Mouse (Mus musculus): ENCODE measurements around the gene Eea1.
"Not testable (repeated sequence)": the region's sequence is repeated elsewhere in the genome, so short reads cannot be mapped to it uniquely, and the experiment has no call there.

Eea1 gene

DNA sequence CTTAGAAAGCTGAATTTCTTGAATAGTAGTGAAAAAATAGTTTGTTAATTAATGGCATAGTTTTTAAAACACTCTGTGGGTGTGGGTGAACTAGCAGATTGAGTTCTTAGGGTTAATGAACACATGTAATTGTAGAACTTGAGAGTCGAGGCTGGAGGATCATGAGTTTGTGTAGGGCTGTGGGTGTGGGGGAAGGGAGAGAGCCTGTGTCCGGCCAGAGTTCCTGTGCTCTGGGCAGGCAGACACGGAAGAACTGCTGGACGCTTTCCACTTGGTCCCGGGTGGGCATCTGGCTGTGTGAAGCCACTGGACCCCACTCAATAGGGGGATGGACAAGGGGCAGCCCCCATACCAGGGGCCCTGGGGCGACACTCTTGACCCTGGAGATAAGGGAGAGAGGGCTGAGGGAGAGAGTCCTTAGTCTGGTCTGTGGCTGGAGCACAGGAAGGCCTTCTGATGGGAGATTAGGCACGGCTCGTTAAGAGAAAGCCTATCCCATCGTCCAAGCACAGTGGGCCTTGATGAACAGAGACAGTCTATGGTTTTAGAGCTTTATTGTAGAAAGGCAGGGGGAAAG lies 107.6 kb downstream of the Eea1 start:
- H3K4me1 ChIP-seq (replicated peaks; ENCODE audit: low read depth, low read length): 0 out of 2 replicates have a peak, but pooled peaks cover 3% of the 10 kb centered on the region
- TF ChIP-seq NANOG (IDR thresholded peaks at IDR 0.05; ENCODE audit: borderline replicate concordance, low read length): no peak
- TF ChIP-seq CTCF (conservative IDR thresholded peaks at IDR 0.05; ENCODE audit: low read length): no peak
- TF ChIP-seq POU5F1 (IDR thresholded peaks at IDR 0.05; ENCODE audit: borderline replicate concordance, low read length): no peak
- no peaks in the 10 kb centered on the region for H3K27me3 ChIP-seq (ENCODE audit: insufficient read depth, low read length)

GRCm38 (mm10) chr10:96048550-96048949 lies 108.1 kb downstream of the Eea1 start:
- Histone ChIP-seq H3K4me1 (replicated peaks; ENCODE audit: low read depth, low read length) (0 out of 2 replicates have a peak, but pooled peaks cover 3% of the 10 kb centered on the region), H3K9me3 (ENCODE audit: low read length) (no peaks in the 10 kb centered on the region), H3K36me3 (ENCODE audit: insufficient read depth, low read length) (no peaks in the 10 kb centered on the region), H3K4me3 (replicated peaks; ENCODE audit: low read length) (no peak overlapping the region), H3K27me3 (ENCODE audit: insufficient read depth, low read length) (no peaks in the 10 kb centered on the region)
- TF ChIP-seq CTCF (conservative IDR thresholded peaks at IDR 0.05; ENCODE audit: low read length): no peak
- TF ChIP-seq POU5F1 (IDR thresholded peaks at IDR 0.05; ENCODE audit: borderline replicate concordance, low read length): no peak

More for the DNA sequence above, 107.6 kb downstream of the Eea1 start:
- Histone ChIP-seq H3K4me3 (replicated peaks; ENCODE audit: low read length) (no peak overlapping the region), H3K9me3 (ENCODE audit: low read length) (no peaks in the 10 kb centered on the region), H3K36me3 (ENCODE audit: insufficient read depth, low read length) (no peaks in the 10 kb centered on the region)

GRCm38 (mm10) chr10:96067347-96067746 lies 126.9 kb downstream of the Eea1 start:
- Histone ChIP-seq H3K9me3 (ENCODE audit: low read length) (no peaks in the 10 kb centered on the region), H3K4me3 (replicated peaks; ENCODE audit: low read length) (no peak overlapping the region), H3K36me3 (ENCODE audit: insufficient read depth, low read length) (no peaks in the 10 kb centered on the region), H3K4me1 (replicated peaks; ENCODE audit: low read depth, low read length) (no peaks in the 10 kb centered on the region), H3K27me3 (ENCODE audit: insufficient read depth, low read length) (no peaks in the 10 kb centered on the region)
- TF ChIP-seq CTCF (conservative IDR thresholded peaks at IDR 0.05; ENCODE audit: low read length): no peak
- TF ChIP-seq POU5F1 (IDR thresholded peaks at IDR 0.05; ENCODE audit: borderline replicate concordance, low read length): no peak
- TF ChIP-seq NANOG (IDR thresholded peaks at IDR 0.05; ENCODE audit: borderline replicate concordance, low read length): no peak

GRCm38 (mm10) chr10:96074386-96074785 lies 133.9 kb downstream of the Eea1 start:
- TF ChIP-seq POU5F1 (IDR thresholded peaks at IDR 0.05; ENCODE audit: borderline replicate concordance, low read length): no peak
- peaks cover 28% of the 10 kb centered on the region for H3K4me1 ChIP-seq (replicated peaks; ENCODE audit: low read depth, low read length)
- H3K27me3 ChIP-seq (ENCODE audit: insufficient read depth, low read length): peaks cover 3% of the 10 kb centered on the region; the same call in 1 of the 2 replicates
- H3K9me3 ChIP-seq (ENCODE audit: low read length): no peaks in the 10 kb centered on the region
- no peak overlapping the region for H3K4me3 ChIP-seq (replicated peaks; ENCODE audit: low read length)
- H3K36me3 ChIP-seq (ENCODE audit: insufficient read depth, low read length): no peaks in the 10 kb centered on the region

DNA sequence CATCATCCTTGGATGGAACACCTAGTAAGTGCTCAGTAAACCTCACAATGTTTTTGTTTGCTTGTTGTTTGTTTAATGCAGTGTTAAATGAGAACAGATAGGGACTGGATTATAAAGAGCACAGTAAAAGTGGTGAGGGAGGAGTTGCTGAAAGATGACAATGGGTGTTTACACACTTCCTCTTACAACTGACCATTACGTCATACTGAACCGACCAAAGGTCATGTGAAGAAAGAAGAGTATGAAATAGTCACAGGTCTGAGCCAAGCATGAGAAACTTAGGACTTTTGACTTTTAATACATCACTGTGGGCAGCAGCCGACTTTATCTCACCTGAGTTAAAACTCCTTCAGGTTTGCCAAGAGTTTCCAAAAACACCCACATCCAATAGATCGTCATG lies 135.0 kb downstream of the Eea1 start:
- H3K27me3 ChIP-seq (ENCODE audit: insufficient read depth, low read length): peaks cover 3% of the 10 kb centered on the region; the same call in 1 of the 2 replicates
- no peaks in the 10 kb centered on the region for H3K36me3 ChIP-seq (ENCODE audit: insufficient read depth, low read length)
- no peaks in the 10 kb centered on the region for H3K9me3 ChIP-seq (ENCODE audit: low read length)
- no peak for TF ChIP-seq CTCF (conservative IDR thresholded peaks at IDR 0.05; ENCODE audit: low read length)
- no peak for TF ChIP-seq POU5F1 (IDR thresholded peaks at IDR 0.05; ENCODE audit: borderline replicate concordance, low read length)
- no peak for TF ChIP-seq NANOG (IDR thresholded peaks at IDR 0.05; ENCODE audit: borderline replicate concordance, low read length)
- H3K4me3 ChIP-seq (replicated peaks; ENCODE audit: low read length): no peak overlapping the region
- H3K4me1 ChIP-seq (replicated peaks; ENCODE audit: low read depth, low read length): peaks cover 28% of the 10 kb centered on the region

- no peak overlapping the region for H3K4me3 ChIP-seq (replicated peaks; ENCODE audit: low read length)
- H3K36me3 ChIP-seq (ENCODE audit: insufficient read depth, low read length): no peaks in the 10 kb centered on the region
- H3K9me3 ChIP-seq (ENCODE audit: low read length): no peaks in the 10 kb centered on the region
- TF ChIP-seq POU5F1 (IDR thresholded peaks at IDR 0.05; ENCODE audit: borderline replicate concordance, low read length): no peak
- TF ChIP-seq NANOG (IDR thresholded peaks at IDR 0.05; ENCODE audit: borderline replicate concordance, low read length): no peak
- no peak for TF ChIP-seq CTCF (conservative IDR thresholded peaks at IDR 0.05; ENCODE audit: low read length)
- H3K4me1 ChIP-seq (replicated peaks; ENCODE audit: low read depth, low read length): peaks cover 31% of the 10 kb centered on the region
- peaks cover 3% of the 10 kb centered on the region; the same call in 1 of the 2 replicates for H3K27me3 ChIP-seq (ENCODE audit: insufficient read depth, low read length)
Observed at GRCm38 (mm10) chr10:96075880-96076279, 135.4 kb downstream of the Eea1 start.

DNA sequence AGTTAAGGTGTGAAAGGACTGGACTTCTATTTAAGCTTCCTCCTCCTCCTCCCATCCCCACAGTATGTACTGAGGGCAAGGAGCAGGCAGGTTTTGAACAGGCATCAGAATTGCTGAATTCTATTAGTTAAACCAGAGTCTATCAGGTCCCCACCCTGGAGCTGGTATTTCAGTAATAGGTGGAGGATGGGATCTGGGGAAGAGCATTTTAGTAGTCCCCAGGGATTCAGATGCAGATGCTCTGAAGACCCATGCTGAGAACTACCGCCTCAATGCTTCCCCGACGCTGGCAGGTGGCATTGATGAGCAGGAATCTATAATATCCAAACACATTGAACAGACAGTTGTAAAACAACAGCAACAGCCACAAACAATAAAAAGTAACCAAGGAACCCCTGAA lies 136.0 kb downstream of the Eea1 start:
- no peak for TF ChIP-seq CTCF (conservative IDR thresholded peaks at IDR 0.05; ENCODE audit: low read length)
- no peak for TF ChIP-seq NANOG (IDR thresholded peaks at IDR 0.05; ENCODE audit: borderline replicate concordance, low read length)
- no peak for TF ChIP-seq POU5F1 (IDR thresholded peaks at IDR 0.05; ENCODE audit: borderline replicate concordance, low read length)
- Histone ChIP-seq H3K36me3 (ENCODE audit: insufficient read depth, low read length) (no peaks in the 10 kb centered on the region), H3K27me3 (ENCODE audit: insufficient read depth, low read length) (peaks cover 3% of the 10 kb centered on the region; the same call in 1 of the 2 replicates), H3K9me3 (ENCODE audit: low read length) (no peaks in the 10 kb centered on the region), H3K4me3 (replicated peaks; ENCODE audit: low read length) (no peak overlapping the region), H3K4me1 (replicated peaks; ENCODE audit: low read depth, low read length) (peaks cover 36% of the 10 kb centered on the region)

DNA sequence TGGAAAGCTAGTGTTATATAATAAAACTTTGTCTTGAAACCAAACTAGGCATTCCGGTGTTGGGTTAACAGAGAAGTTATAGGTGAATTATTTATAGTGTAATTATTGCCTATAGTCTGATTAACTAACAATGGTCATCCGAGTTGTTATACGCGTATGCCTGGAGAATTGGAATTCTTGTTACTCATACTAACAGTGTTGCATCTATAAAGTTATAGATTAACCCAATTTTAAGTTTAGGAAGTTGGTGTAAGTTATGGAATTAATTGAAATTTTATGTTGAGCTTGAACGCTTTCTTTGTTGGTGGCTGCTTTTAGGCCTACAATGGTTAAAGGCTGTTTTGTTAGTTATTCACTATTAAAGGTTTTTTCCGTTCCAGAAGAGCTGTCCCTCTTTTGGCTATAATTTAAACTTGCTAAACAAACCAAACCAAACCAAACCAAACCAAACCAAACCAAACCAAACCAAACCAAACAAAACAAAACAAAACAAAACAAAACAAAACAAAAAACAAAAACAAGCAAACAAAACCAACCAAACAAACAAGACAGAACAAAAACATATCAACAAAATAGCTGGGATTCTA lies 137.1 kb downstream of the Eea1 start:
- peaks cover 36% of the 10 kb centered on the region for H3K4me1 ChIP-seq (replicated peaks; ENCODE audit: low read depth, low read length)
- H3K9me3 ChIP-seq (ENCODE audit: low read length); H3K27me3 ChIP-seq (ENCODE audit: insufficient read depth, low read length); H3K36me3 ChIP-seq (ENCODE audit: insufficient read depth, low read length); H3K4me3 ChIP-seq (replicated peaks; ENCODE audit: low read length): not testable (repeated sequence)

GRCm38 (mm10) chr10:96079823-96080222 lies 139.4 kb downstream of the Eea1 start:
- peaks cover 35% of the 10 kb centered on the region for H3K4me1 ChIP-seq (replicated peaks; ENCODE audit: low read depth, low read length)
- no peaks in the 10 kb centered on the region for H3K27me3 ChIP-seq (ENCODE audit: insufficient read depth, low read length)
- H3K36me3 ChIP-seq (ENCODE audit: insufficient read depth, low read length): no peaks in the 10 kb centered on the region
- H3K4me3 ChIP-seq (replicated peaks; ENCODE audit: low read length): no peak overlapping the region
- no peak for TF ChIP-seq NANOG (IDR thresholded peaks at IDR 0.05; ENCODE audit: borderline replicate concordance, low read length)
- TF ChIP-seq CTCF (conservative IDR thresholded peaks at IDR 0.05; ENCODE audit: low read length): no peak
- TF ChIP-seq POU5F1 (IDR thresholded peaks at IDR 0.05; ENCODE audit: borderline replicate concordance, low read length): no peak
- no peaks in the 10 kb centered on the region for H3K9me3 ChIP-seq (ENCODE audit: low read length)
